Mouse (Mus musculus): ENCODE measurements around the gene Uqcc3. TPM values are rescaled to one million over a fixed set of nuclear protein-coding genes. Genes with fewer than 3 reads are reported as not detected.

Gene Uqcc3
- polyA plus RNA-seq, 1 experiment from 2014 or later, result 29.8 TPM

GRCm38 (mm10) chr19:8892829-8893766 lies 12.4 kb upstream of the Uqcc3 start, which contains the start of gene Ints5:
Ints5 (plus strand) TSS chr19:8893005.
- H3K4me3 ChIP-seq (replicated peaks), result peak within 1 kb of the TSS; percentile 95
- peaks cover 48% of the 10 kb centered on the region for H3K36me3 ChIP-seq (replicated peaks)
- no peaks in the 10 kb centered on the region for H3K9me3 ChIP-seq (replicated peaks)
- H3K27ac ChIP-seq (replicated peaks), result peak within 1 kb of the TSS; percentile 93
- H3K4me2 ChIP-seq, result peak within 1 kb of the TSS; percentile 78
- WGBS (ENCODE audit: insufficient replicate concordance), result 1% methylated on average over 54 of the region's 54 CpGs
- ATAC-seq (ENCODE audit: insufficient read depth), result peak; percentile 45
- H3K4me1 ChIP-seq (replicated peaks), result peaks cover 71% of the 10 kb centered on the region
- H3K27me3 ChIP-seq, result no peaks in the 10 kb centered on the region
- peak within 1 kb of the TSS; percentile 96 for H3K9ac ChIP-seq

DNA sequence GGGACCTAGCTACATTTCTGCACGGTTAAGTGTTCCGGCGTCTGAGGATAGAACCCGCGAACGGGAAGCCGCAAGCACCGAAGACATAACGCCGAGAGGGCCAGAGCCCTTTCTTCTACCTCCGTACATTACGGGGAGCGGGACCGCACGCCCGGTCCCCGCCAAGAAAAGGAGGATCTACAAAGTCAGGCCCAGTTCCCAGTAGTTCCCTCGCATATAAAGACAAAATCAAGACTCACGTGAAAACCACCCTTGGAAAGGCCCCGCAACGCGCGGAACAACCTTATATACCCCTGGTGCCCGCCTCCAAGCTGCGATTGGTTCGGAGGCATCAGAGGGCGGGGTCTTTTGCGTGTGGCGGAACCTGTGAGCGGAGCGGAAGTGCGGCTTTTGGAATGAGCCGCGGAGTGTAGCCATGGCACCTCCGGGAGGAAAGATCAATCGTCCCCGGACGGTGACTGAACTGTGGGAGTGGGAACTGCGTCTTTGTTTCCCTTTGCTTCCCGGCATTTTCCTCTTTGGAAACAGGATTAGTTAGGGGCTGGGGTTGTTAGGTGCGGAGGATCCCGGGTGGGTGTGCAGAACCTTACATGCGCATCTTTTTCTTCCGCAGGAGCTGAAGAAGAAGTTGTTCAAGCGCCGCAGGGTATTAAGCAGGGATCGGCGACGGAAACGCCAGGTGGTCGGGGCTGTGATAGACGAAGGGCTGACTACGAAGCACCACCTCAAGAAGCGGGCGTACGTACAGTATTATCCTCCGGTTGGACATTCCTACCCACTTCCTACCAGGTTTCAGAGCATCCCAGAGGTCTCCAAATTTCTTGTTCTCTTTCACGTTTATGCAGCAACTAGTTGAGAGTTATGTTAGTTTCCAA lies 8.0 kb upstream of the Uqcc3 start, which contains the start of the genes 1810009A15Rik and Gm49416:
Gene 1810009A15Rik, plus strand, starts transcription at position 343 of the 875 bp plus-strand sequence.
Gene Gm49416, plus strand, starts transcription at position 416 of the 875 bp plus-strand sequence.
- H3K9me3 ChIP-seq (replicated peaks), result no peaks in the 10 kb centered on the region
- H3K27me3 ChIP-seq, result no peaks in the 10 kb centered on the region
- ATAC-seq (ENCODE audit: insufficient read depth), result peak; percentile 89
- H3K4me3 ChIP-seq (replicated peaks), result peak within 1 kb of the TSS; percentile 76
- H3K4me1 ChIP-seq (replicated peaks), result peaks cover 54% of the 10 kb centered on the region
- H3K9ac ChIP-seq, result peak within 1 kb of the TSS; percentile 81
- under 1% methylated on average over 58 of the region's 58 CpGs for WGBS (ENCODE audit: insufficient replicate concordance)
- peaks cover 20% of the 10 kb centered on the region for H3K36me3 ChIP-seq (replicated peaks)
- peak within 1 kb of the TSS; percentile 87 for H3K27ac ChIP-seq (replicated peaks)
- H3K4me2 ChIP-seq, result peak within 1 kb of the TSS; percentile 78

DNA sequence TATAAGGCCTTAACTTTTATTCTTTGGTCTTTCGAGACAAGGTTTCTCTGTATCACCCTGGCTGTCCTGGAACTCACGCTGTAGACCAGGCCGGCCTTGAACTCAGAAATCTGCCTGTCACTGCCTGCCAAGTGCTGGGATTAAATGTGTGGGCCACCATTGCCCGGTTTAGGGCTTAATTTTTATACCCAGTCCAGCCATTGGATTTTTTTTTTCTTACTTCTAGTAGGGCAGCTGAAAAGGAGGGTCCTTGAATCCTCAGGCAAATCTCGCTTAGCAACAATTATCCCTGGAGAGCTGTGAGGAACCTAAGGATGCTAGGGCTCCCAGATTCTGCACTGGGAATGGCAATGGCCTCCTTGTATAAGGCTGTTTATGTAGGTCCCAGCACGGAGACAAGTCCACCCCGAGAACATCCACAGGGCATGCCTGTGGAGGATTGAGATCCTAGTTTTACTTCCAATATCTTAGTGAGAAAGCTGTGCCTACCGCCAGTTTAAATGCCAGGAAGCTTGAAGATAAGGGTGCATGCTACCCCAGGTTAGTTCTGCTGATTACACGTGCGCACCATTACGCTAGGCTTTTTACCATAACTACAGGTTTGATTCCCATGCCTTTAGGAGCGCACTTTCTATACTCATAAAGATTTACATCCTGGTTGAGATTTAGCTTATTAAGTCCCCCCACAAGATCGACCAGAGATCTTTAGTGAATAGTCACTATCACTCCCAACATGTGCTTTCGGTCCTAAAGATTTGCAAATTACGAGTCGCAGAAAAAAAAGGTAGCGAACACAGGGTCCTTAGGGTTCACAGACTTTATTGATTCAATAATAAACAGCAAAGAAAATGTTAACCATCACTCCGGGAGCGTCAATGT lies 7.1 kb upstream of the Uqcc3 start:
- Histone ChIP-seq H3K4me2 (peak overlapping the region; percentile 78), H3K27ac (replicated peaks) (peak overlapping the region; percentile 75), H3K9me3 (replicated peaks) (no peaks in the 10 kb centered on the region), H3K9ac (peak overlapping the region; percentile 81), H3K36me3 (replicated peaks) (peaks cover 20% of the 10 kb centered on the region), H3K4me1 (replicated peaks) (peaks cover 46% of the 10 kb centered on the region), H3K4me3 (replicated peaks) (peak overlapping the region; percentile 76), H3K27me3 (no peaks in the 10 kb centered on the region)
- no peak for ATAC-seq (ENCODE audit: insufficient read depth)
- WGBS (ENCODE audit: insufficient replicate concordance), result 9% methylated on average over 19 of the region's 19 CpGs

DNA sequence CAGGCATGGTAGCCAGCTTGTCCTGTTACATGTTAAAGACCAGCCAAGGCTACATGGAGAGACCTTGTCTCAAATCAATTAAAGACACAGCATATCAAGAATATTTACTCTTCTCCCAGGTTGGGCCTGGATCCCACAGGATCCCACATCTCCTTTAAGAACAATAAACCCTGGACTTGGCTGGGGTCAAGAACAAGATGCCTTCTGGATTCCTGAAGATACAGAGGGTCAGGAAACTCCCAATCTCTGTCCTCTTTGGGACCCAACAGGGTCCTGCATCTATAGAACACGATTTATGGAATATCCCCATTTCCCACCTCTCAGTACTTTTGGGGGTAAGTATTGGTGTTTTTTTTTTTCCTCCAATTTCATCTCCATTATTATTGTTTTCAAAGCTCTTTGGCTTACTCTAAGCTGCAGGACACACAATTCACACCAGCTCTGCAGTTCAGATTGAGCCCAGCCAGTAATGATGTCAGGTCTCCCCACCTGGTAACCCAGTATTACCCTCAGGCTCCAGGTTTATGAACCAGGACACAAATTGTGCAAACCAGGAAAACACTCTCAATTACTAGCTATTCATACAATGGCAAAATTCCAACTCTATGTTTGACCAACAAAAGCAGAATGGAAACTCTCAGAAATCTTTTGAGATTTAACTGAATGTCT lies 6.3 kb upstream of the Uqcc3 start:
- H3K27me3 ChIP-seq, result no peaks in the 10 kb centered on the region
- peaks cover 40% of the 10 kb centered on the region for H3K4me1 ChIP-seq (replicated peaks)
- H3K27ac ChIP-seq (replicated peaks), result peak overlapping the region; percentile 75; the same call in 1 of the 2 replicates
- peak overlapping the region; percentile 78 for H3K4me2 ChIP-seq
- ATAC-seq (ENCODE audit: insufficient read depth), result no peak
- 25% methylated on average over 1 of the region's 1 CpGs for WGBS (ENCODE audit: insufficient replicate concordance)
- H3K9me3 ChIP-seq (replicated peaks), result no peaks in the 10 kb centered on the region
- peaks cover 20% of the 10 kb centered on the region for H3K36me3 ChIP-seq (replicated peaks)
- peak overlapping the region; percentile 76 for H3K4me3 ChIP-seq (replicated peaks)
- peak overlapping the region; percentile 81; the same call in 1 of the 2 replicates for H3K9ac ChIP-seq

DNA sequence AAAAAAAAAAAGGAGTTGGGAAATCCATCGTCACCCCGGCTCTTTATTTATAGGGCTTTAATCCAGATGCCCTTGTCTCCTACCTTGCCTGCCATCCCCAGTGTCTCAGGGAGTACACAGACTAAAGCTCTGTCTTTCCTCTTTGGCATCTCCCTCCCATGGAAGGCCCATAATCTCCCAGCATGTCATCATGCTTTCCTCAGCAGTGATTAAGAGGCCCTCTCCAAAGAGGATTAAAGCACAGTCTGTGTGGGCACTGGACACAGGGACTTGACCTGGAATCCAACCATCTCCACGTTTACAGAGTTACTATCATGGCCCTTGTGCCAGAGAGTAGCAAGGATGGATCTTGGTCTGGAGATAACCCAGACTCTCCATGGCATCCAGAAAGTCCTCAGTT lies 2.9 kb upstream of the Uqcc3 start, which contains the start of the genes Lbhd1 and Gm49403:
Gene Lbhd1, plus strand, starts transcription at position 117 of the 400 bp plus-strand sequence.
Gene Gm49403, plus strand, starts transcription at position 315 of the 400 bp plus-strand sequence.
- no peak within 1 kb of the TSS for H3K4me2 ChIP-seq
- no peak for ATAC-seq (ENCODE audit: insufficient read depth)
- no peak within 1 kb of the TSS for H3K4me3 ChIP-seq (replicated peaks)
- H3K9ac ChIP-seq, result no peak within 1 kb of the TSS
- no peaks in the 10 kb centered on the region for H3K27me3 ChIP-seq
- H3K36me3 ChIP-seq (replicated peaks), result peaks cover 3% of the 10 kb centered on the region; the same call in 1 of the 2 replicates
- H3K27ac ChIP-seq (replicated peaks), result no peak within 1 kb of the TSS
- peaks cover 34% of the 10 kb centered on the region for H3K4me1 ChIP-seq (replicated peaks)
- WGBS (ENCODE audit: insufficient replicate concordance), result 65% methylated on average over 3 of the region's 3 CpGs
- H3K9me3 ChIP-seq (replicated peaks), result no peaks in the 10 kb centered on the region

GRCm38 (mm10) chr19:8881034-8881392 lies 290 bp upstream of the Uqcc3 start:
- Histone ChIP-seq H3K36me3 (replicated peaks) (peaks cover 15% of the 10 kb centered on the region), H3K9ac (peak overlapping the region; percentile 95; the same call in 1 of the 2 replicates), H3K9me3 (replicated peaks) (no peaks in the 10 kb centered on the region), H3K4me2 (peak overlapping the region; percentile 93), H3K27ac (replicated peaks) (no peak overlapping the region), H3K27me3 (no peaks in the 10 kb centered on the region), H3K4me1 (replicated peaks) (peaks cover 18% of the 10 kb centered on the region), H3K4me3 (replicated peaks) (peak overlapping the region; percentile 83)
- 7% methylated on average over 3 of the region's 3 CpGs for WGBS (ENCODE audit: insufficient replicate concordance)
- ATAC-seq (ENCODE audit: insufficient read depth), result no peak

DNA sequence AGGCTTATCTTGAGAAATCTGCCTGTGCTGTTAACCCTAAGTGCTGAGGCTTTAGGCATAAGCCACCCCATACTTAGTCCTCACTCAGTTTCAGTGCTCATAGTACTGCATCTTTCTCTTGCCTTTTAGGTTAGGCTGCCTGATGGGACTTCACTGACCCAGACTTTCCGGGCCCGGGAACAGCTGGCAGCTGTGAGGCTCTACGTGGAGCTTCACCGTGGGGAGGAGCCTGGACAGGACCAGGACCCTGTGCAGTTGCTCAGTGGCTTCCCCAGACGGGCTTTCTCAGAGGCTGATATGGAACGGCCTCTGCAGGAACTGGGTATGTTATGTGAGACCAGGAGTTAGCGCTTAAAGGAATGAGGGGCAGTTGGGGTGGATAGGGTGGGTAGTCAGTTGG lies 5.7 kb downstream of the Uqcc3 start:
- H3K4me2 ChIP-seq, result no peak overlapping the region
- H3K9ac ChIP-seq, result no peak overlapping the region
- H3K4me3 ChIP-seq (replicated peaks), result no peak overlapping the region
- H3K27ac ChIP-seq (replicated peaks), result peak overlapping the region; percentile 34; the same call in 1 of the 2 replicates
- WGBS (ENCODE audit: insufficient replicate concordance), result 87% methylated on average over 7 of the region's 7 CpGs
- peaks cover 49% of the 10 kb centered on the region for H3K36me3 ChIP-seq (replicated peaks)
- no peak for ATAC-seq (ENCODE audit: insufficient read depth)
- H3K4me1 ChIP-seq (replicated peaks), result peaks cover 49% of the 10 kb centered on the region
- no peaks in the 10 kb centered on the region for H3K9me3 ChIP-seq (replicated peaks)
- H3K27me3 ChIP-seq, result no peaks in the 10 kb centered on the region

- ATAC-seq (ENCODE audit: insufficient read depth), result no peak
- H3K4me2 ChIP-seq, result peak overlapping the region; percentile 90
- 64% methylated on average over 10 of the region's 10 CpGs for WGBS (ENCODE audit: insufficient replicate concordance)
- H3K27me3 ChIP-seq, result no peaks in the 10 kb centered on the region
- H3K27ac ChIP-seq (replicated peaks), result peak overlapping the region; percentile 92
- H3K4me1 ChIP-seq (replicated peaks), result peaks cover 52% of the 10 kb centered on the region
- H3K9me3 ChIP-seq (replicated peaks), result no peaks in the 10 kb centered on the region
- peak overlapping the region; percentile 99 for H3K9ac ChIP-seq
- H3K36me3 ChIP-seq (replicated peaks), result peaks cover 46% of the 10 kb centered on the region
- H3K4me3 ChIP-seq (replicated peaks), result peak overlapping the region; percentile 98
Observed at GRCm38 (mm10) chr19:8872266-8872840, 8.4 kb downstream of the Uqcc3 start.

DNA sequence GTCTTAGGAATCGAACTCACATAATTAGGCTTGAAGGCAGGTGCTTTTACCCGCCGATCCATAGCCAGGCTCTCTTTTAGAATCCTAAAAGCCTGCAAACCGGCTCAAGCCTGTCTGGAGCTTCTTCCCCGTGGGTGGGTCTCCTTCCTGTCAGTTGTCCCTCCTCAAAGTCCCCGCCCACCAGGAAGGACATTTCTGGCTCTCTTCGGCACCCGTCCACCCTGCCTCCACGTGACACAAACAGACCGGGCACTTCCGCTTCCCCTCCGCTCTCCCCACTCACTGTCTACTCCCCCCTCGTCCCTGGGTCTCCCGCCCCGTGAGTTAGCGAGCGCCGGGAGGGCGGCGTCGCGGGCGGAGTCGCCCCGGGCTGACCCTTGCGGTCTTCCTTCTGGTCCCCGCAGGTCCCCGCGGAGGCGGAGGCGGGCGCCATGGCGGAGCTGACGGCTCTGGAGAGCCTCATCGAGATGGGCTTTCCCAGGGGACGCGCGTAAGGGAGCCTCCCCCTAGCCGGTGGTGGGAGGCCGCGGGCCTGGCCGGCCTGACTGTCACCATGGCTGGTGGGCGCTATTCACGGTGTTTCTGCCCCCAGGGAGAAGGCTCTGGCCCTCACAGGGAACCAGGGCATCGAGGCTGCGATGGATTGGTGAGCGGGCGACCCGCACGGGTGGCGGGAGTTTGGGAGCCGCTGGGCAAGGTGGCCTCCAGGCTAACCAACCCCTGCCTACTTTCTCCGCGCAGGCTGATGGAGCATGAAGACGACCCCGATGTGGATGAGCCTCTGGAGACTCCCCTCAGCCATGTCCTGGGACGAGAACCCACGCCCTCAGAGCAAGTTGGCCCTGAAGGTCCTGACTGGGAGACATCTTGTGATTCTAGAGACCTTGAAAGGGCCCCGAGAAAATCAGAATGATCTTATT lies 9.2 kb downstream of the Uqcc3 start, which contains the start of gene Ubxn1:
Gene Ubxn1, plus strand, starts transcription at position 230 of the 920 bp plus-strand sequence.
- WGBS (ENCODE audit: insufficient replicate concordance), result under 1% methylated on average over 59 of the region's 59 CpGs
- Histone ChIP-seq H3K27ac (replicated peaks) (peak within 1 kb of the TSS; percentile 92), H3K27me3 (no peaks in the 10 kb centered on the region), H3K4me1 (replicated peaks) (peaks cover 52% of the 10 kb centered on the region), H3K9ac (peak within 1 kb of the TSS; percentile 99), H3K36me3 (replicated peaks) (peaks cover 40% of the 10 kb centered on the region), H3K4me3 (replicated peaks) (peak within 1 kb of the TSS; percentile 98), H3K4me2 (peak within 1 kb of the TSS; percentile 90), H3K9me3 (replicated peaks) (no peaks in the 10 kb centered on the region)
- ATAC-seq (ENCODE audit: insufficient read depth), result peak; percentile 95
